Mouse (Mus musculus) CH12.LX (cell line): ENCODE results near the gene Exoc3l4.

Experiments
- CTCF ChIP-seq, 2 experiments: IDR thresholded peaks in 1 of 2; conservative IDR thresholded peaks in 1 of 2; 2 replicates each; pipeline ENCODE4 v1.5.1; 2011 to 2012; ENCODE audit warnings: low read depth in 2 of 2, low read length in 2 of 2, improper control_type of control experiment in 1 of 2, inconsistent platforms in 1 of 2, mild to moderate bottlenecking in 1 of 2, moderate library complexity in 1 of 2
- E2F4 ChIP-seq: IDR thresholded peaks from 2 replicates; pipeline ENCODE4 v1.6.1; 2011; ENCODE audit warnings: low read depth, low read length, improper control_type of control experiment; ENCODE audit not compliant: insufficient replicate concordance
- GABPA ChIP-seq: IDR thresholded peaks from 2 replicates; pipeline ENCODE4 v1.6.1; 2012; ENCODE audit warnings: low read depth, low read length, improper control_type of control experiment, inconsistent platforms; ENCODE audit not compliant: insufficient replicate concordance
- MAFK ChIP-seq: IDR thresholded peaks from 2 replicates; pipeline ENCODE4 v1.6.1; 2011; ENCODE audit warnings: low read length, improper control_type of control experiment; ENCODE audit not compliant: insufficient replicate concordance
- MAX ChIP-seq: IDR thresholded peaks from 2 replicates; pipeline ENCODE4 v1.6.1; 2011; ENCODE audit warnings: low read length, improper control_type of control experiment
- POLR2A ChIP-seq: IDR thresholded peaks from 2 replicates; pipeline ENCODE4 v1.6.1; 2011; ENCODE audit warnings: low read depth, mild to moderate bottlenecking, improper control_type of control experiment, low read length
- SMC3 ChIP-seq: IDR thresholded peaks from 2 replicates; pipeline ENCODE4 v1.6.1; 2011; ENCODE audit warnings: low read depth, low read length, improper control_type of control experiment
- USF2 ChIP-seq: conservative IDR thresholded peaks from 2 replicates; pipeline ENCODE4 v1.6.1; 2011; ENCODE audit warnings: low read depth, low read length, improper control_type of control experiment
- ZC3H11A ChIP-seq: IDR thresholded peaks from 2 replicates; pipeline ENCODE4 v1.6.1; 2012; ENCODE audit warnings: low read depth, mild to moderate bottlenecking, inconsistent platforms, low read length, improper control_type of control experiment

DNA sequence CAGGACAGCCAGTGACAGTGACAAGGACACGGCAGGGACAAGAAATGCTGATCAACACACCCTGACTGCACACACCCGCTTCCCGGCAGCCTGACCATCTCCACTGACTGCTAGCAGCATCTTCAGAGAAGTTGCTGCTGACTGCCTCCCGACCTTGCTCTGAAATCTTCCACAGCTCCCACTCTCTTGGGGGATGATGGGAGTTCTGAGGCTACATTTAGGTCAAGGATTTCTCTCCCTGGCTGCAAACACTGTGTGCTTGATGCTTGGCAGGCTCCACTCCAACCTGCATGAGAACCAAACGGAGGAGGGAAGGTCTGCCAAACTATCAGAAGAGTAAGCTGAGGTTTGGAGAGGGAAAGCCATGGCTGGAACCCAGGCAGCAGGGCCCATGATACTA lies 19.8 kb upstream of the Exoc3l4 start:
- TF ChIP-seq MAFK (no peak), SMC3 (no peak), CTCF (conservative IDR thresholded peaks at IDR 0.05 in 1 of 2, IDR thresholded peaks at IDR 0.05 in 1 of 2; ENCODE audit: low read depth in 2 of 2, low read length in 2 of 2) (no peak), MAX (no peak), POLR2A (no peak), E2F4 (no peak), USF2 (no peak), ZC3H11A (no peak), GABPA (no peak)
